Mouse (Mus musculus): ENCODE data around the gene Trim41. TPM values are rescaled to one million over a fixed set of nuclear protein-coding genes. Genes with fewer than 3 reads are reported as not detected.
A peak's percentile ranks its signal among the peaks of the same experiment; 100 is the strongest.

The Trim41 gene
- polyA plus RNA-seq, 1 experiment from 2014 or later = 5.7 TPM

- H3K9ac ChIP-seq (ENCODE audit: low read length) = no peak overlapping the region
- no peak overlapping the region for H3K4me3 ChIP-seq (ENCODE audit: low read depth, low read length)
- H3K4me1 ChIP-seq (ENCODE audit: control insufficient read depth, insufficient read depth, low read length) = peaks cover 12% of the 10 kb centered on the region
- peaks cover 37% of the 10 kb centered on the region for H3K36me3 ChIP-seq (ENCODE audit: control insufficient read depth, insufficient read depth, low read length)
- DNase-seq (ENCODE audit: low spot score) (no peak), ATAC-seq (ENCODE audit: insufficient number of reproducible peaks, low FRiP score, low TSS enrichment, low read depth) (no peak)
- H3K4me2 ChIP-seq (ENCODE audit: low read depth, severe bottlenecking) = no peak overlapping the region
- no peaks in the 10 kb centered on the region for H3K9me3 ChIP-seq (ENCODE audit: control insufficient read depth, low read length)
- H3K27me3 ChIP-seq (ENCODE audit: control insufficient read depth, insufficient read depth, low read length) = no peaks in the 10 kb centered on the region
- 87% methylated on average over 2 of the region's 2 CpGs for WGBS
- H3K27ac ChIP-seq (replicated peaks; ENCODE audit: low read depth, low read length) = no peak overlapping the region
Observed at GRCm38 (mm10) chr11:48804922-48805321, 12.2 kb downstream of the Trim41 start.

DNA sequence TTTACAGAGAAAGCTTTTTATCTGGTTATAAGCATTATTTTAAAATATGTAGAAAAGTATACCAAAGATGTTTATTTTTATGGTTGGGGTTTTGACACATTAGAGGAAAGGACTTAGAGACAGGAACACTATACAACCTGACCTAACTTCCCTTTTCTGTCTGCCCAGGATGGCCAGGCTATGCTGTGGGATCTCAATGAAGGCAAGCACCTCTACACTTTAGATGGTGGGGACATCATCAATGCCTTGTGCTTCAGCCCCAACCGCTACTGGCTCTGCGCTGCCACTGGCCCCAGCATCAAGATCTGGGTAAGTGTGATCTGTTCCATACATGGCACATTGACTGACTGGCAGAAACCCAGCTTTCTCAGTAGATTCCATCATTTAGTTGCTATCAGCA is 13.2 kb downstream of the Trim41 start:
- no peak overlapping the region for H3K4me3 ChIP-seq (ENCODE audit: low read depth, low read length)
- H3K36me3 ChIP-seq (ENCODE audit: control insufficient read depth, insufficient read depth, low read length) = peaks cover 36% of the 10 kb centered on the region
- 98% methylated on average over 2 of the region's 2 CpGs for WGBS
- peaks cover 12% of the 10 kb centered on the region for H3K4me1 ChIP-seq (ENCODE audit: control insufficient read depth, insufficient read depth, low read length)
- ATAC-seq (ENCODE audit: insufficient number of reproducible peaks, low FRiP score, low TSS enrichment, low read depth) (no peak), DNase-seq (ENCODE audit: low spot score) (no peak)
- H3K27me3 ChIP-seq (ENCODE audit: control insufficient read depth, insufficient read depth, low read length) = no peaks in the 10 kb centered on the region
- H3K9me3 ChIP-seq (ENCODE audit: control insufficient read depth, low read length) = no peaks in the 10 kb centered on the region
- H3K4me2 ChIP-seq (ENCODE audit: low read depth, severe bottlenecking) = no peak overlapping the region
- no peak overlapping the region for H3K9ac ChIP-seq (ENCODE audit: low read length)
- H3K27ac ChIP-seq (replicated peaks; ENCODE audit: low read depth, low read length) = no peak overlapping the region

- Histone ChIP-seq H3K9me3 (ENCODE audit: control insufficient read depth, low read length) (no peaks in the 10 kb centered on the region), H3K4me1 (ENCODE audit: control insufficient read depth, insufficient read depth, low read length) (peaks cover 12% of the 10 kb centered on the region), H3K36me3 (ENCODE audit: control insufficient read depth, insufficient read depth, low read length) (peaks cover 30% of the 10 kb centered on the region), H3K4me2 (ENCODE audit: low read depth, severe bottlenecking) (peak overlapping the region; percentile 79), H3K4me3 (ENCODE audit: low read depth, low read length) (peak overlapping the region; percentile 89), H3K27me3 (ENCODE audit: control insufficient read depth, insufficient read depth, low read length) (no peaks in the 10 kb centered on the region), H3K9ac (ENCODE audit: low read length) (peak overlapping the region; percentile 94), H3K27ac (replicated peaks; ENCODE audit: low read depth, low read length) (no peak overlapping the region)
- WGBS = 75% methylated on average over 17 of the region's 17 CpGs
- DNase-seq (ENCODE audit: low spot score) (no peak), ATAC-seq (ENCODE audit: insufficient number of reproducible peaks, low FRiP score, low TSS enrichment, low read depth) (no peak)
Observed at GRCm38 (mm10) chr11:48801831-48802772, 15.1 kb downstream of the Trim41 start.

DNA sequence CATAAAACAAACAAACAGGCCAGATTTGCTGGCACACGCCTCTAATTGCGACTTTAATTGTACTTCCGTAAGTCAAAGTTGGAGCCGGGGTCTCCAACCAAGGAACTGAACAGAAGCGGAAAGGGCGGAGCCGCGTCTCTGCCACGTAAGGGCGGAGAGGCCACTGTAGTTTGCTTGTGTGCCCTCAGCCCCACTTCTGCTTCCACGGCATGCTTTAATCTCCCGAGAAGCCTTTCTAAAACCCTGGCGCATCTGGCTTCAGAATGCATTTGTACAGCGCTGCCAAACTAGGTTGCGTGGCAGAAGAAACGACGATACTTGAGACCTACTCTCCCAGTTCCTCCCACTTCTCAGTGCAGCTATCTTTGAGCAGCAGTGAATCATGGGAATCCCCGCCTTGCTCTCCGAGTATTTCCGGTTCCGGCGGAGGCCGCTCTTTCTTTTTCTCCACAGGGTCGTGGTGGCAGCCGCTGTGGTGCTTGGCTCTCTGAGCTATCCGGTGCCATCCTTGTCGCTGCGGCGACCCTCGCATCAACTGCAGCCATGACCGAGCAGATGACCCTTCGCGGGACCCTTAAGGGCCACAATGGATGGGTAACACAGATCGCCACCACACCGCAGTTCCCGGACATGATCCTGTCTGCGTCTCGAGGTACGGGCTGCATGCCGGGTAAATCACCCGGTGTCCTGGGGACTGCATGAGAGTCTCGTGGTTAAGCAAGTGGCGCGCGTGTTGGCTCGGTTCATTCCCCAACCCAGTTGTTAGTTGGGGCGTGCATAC is 17.0 kb downstream of the Trim41 start, which contains the start of gene Rack1:
Rack1 (plus strand) TSS at position 412 of the 781 bp plus-strand sequence.
- H3K4me1 ChIP-seq (ENCODE audit: control insufficient read depth, insufficient read depth, low read length) = peaks cover 12% of the 10 kb centered on the region
- no peaks in the 10 kb centered on the region for H3K27me3 ChIP-seq (ENCODE audit: control insufficient read depth, insufficient read depth, low read length)
- H3K9me3 ChIP-seq (ENCODE audit: control insufficient read depth, low read length) = no peaks in the 10 kb centered on the region
- under 1% methylated on average over 47 of the region's 47 CpGs for WGBS
- H3K9ac ChIP-seq (ENCODE audit: low read length) = peak within 1 kb of the TSS; percentile 94
- H3K4me2 ChIP-seq (ENCODE audit: low read depth, severe bottlenecking) = peak within 1 kb of the TSS; percentile 79
- ATAC-seq (ENCODE audit: insufficient number of reproducible peaks, low FRiP score, low TSS enrichment, low read depth) (peak; percentile 88), DNase-seq (ENCODE audit: low spot score) (peak; percentile 93)
- peak within 1 kb of the TSS; percentile 89 for H3K4me3 ChIP-seq (ENCODE audit: low read depth, low read length)
- peak within 1 kb of the TSS; percentile 94 for H3K27ac ChIP-seq (replicated peaks; ENCODE audit: low read depth, low read length)
- peaks cover 27% of the 10 kb centered on the region for H3K36me3 ChIP-seq (ENCODE audit: control insufficient read depth, insufficient read depth, low read length)

DNA sequence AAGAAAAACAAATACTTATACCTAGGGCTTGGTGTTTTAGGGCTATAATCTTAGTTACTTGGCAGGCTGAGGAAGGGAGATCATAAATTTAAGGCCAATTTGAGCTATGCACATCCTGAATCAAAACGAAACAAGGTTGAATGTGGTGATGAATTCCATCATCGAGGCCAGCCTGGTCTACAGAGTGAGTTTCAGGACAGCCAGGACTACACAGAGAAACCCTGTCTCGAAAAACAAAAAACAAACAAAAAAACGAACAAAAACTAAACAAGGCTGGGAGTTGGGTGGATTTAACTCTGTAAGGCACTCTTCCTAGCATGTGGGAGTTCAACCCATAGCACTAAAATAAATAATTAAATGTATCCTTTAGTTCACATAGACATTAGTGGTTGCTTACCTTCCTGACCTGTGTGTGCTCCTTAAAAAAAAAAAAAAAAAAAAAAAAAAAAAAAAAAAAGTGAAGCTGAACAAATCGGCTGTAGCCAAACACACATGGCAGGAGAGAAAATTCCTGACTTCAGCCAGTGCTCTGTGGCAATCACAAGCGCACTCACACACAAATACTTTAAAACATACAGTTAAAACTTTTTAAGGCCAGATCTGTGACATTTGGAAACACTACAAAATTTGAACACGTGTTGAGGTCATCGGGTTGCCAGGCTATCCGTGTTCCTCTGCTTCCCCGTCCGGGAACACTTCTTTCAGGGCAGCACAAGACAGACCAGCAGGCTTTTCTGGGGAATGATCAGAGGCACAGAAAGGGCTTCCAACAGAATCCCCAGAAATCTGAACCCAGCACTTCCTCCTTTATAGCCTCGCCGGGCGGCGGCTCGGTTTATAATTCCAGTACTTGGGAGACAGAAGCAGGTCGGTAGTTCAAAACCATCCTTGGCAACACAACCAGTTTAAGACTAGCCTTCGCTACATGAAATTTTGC is 17.9 kb downstream of the Trim41 start:
- Histone ChIP-seq H3K27me3 (ENCODE audit: control insufficient read depth, insufficient read depth, low read length) (no peaks in the 10 kb centered on the region), H3K9ac (ENCODE audit: low read length) (peak overlapping the region; percentile 94), H3K4me1 (ENCODE audit: control insufficient read depth, insufficient read depth, low read length) (peaks cover 12% of the 10 kb centered on the region), H3K36me3 (ENCODE audit: control insufficient read depth, insufficient read depth, low read length) (peaks cover 20% of the 10 kb centered on the region), H3K27ac (replicated peaks; ENCODE audit: low read depth, low read length) (peak overlapping the region; percentile 94), H3K9me3 (ENCODE audit: control insufficient read depth, low read length) (no peaks in the 10 kb centered on the region), H3K4me3 (ENCODE audit: low read depth, low read length) (peak overlapping the region; percentile 89), H3K4me2 (ENCODE audit: low read depth, severe bottlenecking) (peak overlapping the region; percentile 79)
- DNase-seq (ENCODE audit: low spot score) (no peak), ATAC-seq (ENCODE audit: insufficient number of reproducible peaks, low FRiP score, low TSS enrichment, low read depth) (peak; percentile 25; the same call in 1 of the 2 replicates)
- WGBS = 12% methylated on average over 18 of the region's 18 CpGs

- no peak for ATAC-seq (ENCODE audit: insufficient number of reproducible peaks, low FRiP score, low TSS enrichment, low read depth)
- Histone ChIP-seq H3K4me2 (ENCODE audit: low read depth, severe bottlenecking) (no peak overlapping the region), H3K9ac (ENCODE audit: low read length) (no peak overlapping the region)
Observed at GRCm38 (mm10) chr11:48798308-48798707, 18.8 kb downstream of the Trim41 start.

DNA sequence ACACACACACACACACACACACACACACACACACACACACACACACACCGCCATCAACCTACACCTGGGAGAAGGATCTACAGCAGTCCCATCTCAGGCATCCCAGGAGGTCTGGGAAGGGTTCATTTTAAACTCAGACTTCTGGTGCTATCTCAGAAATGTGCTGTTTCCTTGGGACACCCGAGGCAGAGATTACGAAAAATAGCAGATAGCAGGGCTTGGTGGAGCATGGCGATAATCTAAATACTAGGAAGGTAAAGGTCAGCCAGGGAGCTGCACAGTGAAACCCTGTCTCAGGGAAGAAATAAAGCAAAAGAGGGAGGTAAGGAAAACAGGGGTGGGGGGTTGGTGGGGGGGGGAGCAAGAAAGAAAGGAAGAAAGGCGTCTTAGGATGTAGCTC is 19.9 kb downstream of the Trim41 start:
- H3K36me3 ChIP-seq (ENCODE audit: control insufficient read depth, insufficient read depth, low read length) = peaks cover 6% of the 10 kb centered on the region
- DNase-seq (ENCODE audit: low spot score) (no peak), ATAC-seq (ENCODE audit: insufficient number of reproducible peaks, low FRiP score, low TSS enrichment, low read depth) (no peak)
- no peaks in the 10 kb centered on the region for H3K27me3 ChIP-seq (ENCODE audit: control insufficient read depth, insufficient read depth, low read length)
- H3K4me1 ChIP-seq (ENCODE audit: control insufficient read depth, insufficient read depth, low read length) = peaks cover 9% of the 10 kb centered on the region
- no peak overlapping the region for H3K9ac ChIP-seq (ENCODE audit: low read length)
- 85% methylated on average over 5 of the region's 5 CpGs for WGBS
- H3K27ac ChIP-seq (replicated peaks; ENCODE audit: low read depth, low read length) = no peak overlapping the region
- no peak overlapping the region for H3K4me3 ChIP-seq (ENCODE audit: low read depth, low read length)
- H3K4me2 ChIP-seq (ENCODE audit: low read depth, severe bottlenecking) = no peak overlapping the region
- no peaks in the 10 kb centered on the region for H3K9me3 ChIP-seq (ENCODE audit: control insufficient read depth, low read length)

More at GRCm38 (mm10) chr11:48798308-48798707, 18.8 kb downstream of the Trim41 start:
- WGBS = 90% methylated on average over 7 of the region's 7 CpGs
- no peak for DNase-seq (ENCODE audit: low spot score)
- Histone ChIP-seq H3K27me3 (ENCODE audit: control insufficient read depth, insufficient read depth, low read length) (no peaks in the 10 kb centered on the region), H3K27ac (replicated peaks; ENCODE audit: low read depth, low read length) (no peak overlapping the region), H3K9me3 (ENCODE audit: control insufficient read depth, low read length) (no peaks in the 10 kb centered on the region), H3K36me3 (ENCODE audit: control insufficient read depth, insufficient read depth, low read length) (peaks cover 11% of the 10 kb centered on the region), H3K4me3 (ENCODE audit: low read depth, low read length) (no peak overlapping the region), H3K4me1 (ENCODE audit: control insufficient read depth, insufficient read depth, low read length) (peaks cover 12% of the 10 kb centered on the region)
